Mouse (Mus musculus): ENCODE measurements around the gene Rhebl1. TPM values are rescaled to one million over a fixed set of nuclear protein-coding genes. Genes with fewer than 3 reads are reported as not detected.

The Rhebl1 gene
- polyA plus RNA-seq, 1 experiment from 2014 or later, result 3.4 TPM

GRCm38 (mm10) chr15:98897495-98897894, 3.2 kb upstream of the Rhebl1 start:
- WGBS (ENCODE audit: insufficient replicate concordance), result 5% methylated on average over 10 of the region's 10 CpGs
- Histone ChIP-seq H3K27ac (ENCODE audit: low read length) (no peak overlapping the region), H3K4me1 (ENCODE audit: control insufficient read depth, low read depth, low read length) (peaks cover 27% of the 10 kb centered on the region), H3K9me3 (replicated peaks; ENCODE audit: control insufficient read depth, low read length) (no peaks in the 10 kb centered on the region), H3K27me3 (ENCODE audit: control insufficient read depth, insufficient read depth, low read depth, low read length) (peaks cover 78% of the 10 kb centered on the region), H3K9ac (ENCODE audit: low read depth, low read length) (no peak overlapping the region), H3K36me3 (ENCODE audit: control insufficient read depth, insufficient read depth) (no peaks in the 10 kb centered on the region), H3K4me2 (ENCODE audit: low read depth, low read length) (no peak overlapping the region), H3K4me3 (ENCODE audit: low read depth, low read length) (no peak overlapping the region)
- no peak for ATAC-seq (ENCODE audit: low read depth)

DNA sequence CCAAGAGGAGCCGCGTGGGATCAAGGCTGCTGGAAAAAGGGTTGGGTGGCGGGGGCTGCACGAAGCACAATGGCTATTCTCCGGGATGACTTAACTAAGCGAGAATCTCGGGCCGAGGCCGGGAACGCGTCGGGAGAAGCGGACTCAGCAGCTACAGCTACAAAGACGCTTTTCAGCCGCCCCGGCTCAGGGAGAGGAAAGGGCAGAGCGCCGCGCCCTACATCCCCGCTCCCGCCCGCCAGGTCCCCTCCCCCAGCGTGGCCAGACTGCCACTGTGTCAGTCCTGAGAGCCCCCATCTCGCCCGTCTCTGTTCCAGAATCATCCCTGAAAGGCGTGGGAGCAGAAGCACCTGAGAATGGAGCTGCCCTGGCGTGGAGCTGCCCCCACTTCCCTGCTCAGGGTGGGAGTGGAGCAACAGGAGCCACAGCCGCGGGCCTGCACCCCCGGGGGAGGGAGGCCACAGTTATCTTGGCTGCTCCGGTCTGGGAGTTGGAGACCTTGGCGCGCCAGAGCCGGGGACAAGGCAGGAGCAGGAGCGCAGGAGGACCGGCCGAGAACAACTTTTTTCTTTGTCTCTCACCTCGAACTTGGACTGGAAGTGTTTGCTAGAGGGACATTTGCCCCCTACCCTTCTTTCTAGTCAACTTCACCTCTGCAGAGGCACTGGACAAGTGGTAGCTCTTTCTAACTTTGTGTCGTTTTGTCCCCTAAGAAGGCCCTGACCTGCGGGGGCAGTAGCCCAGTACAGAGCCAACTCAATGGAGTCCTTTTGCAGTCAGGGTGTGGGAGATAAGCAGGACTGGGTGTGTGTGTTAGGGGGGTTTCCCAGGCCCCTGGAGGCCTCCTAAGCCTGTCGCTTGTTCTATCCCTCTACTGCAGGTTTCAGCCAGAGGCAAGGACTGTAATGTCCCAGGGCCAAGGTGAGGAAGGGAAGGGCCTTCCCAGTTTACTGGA, 1.6 kb upstream of the Rhebl1 start:
- Histone ChIP-seq H3K27ac (ENCODE audit: low read length) (no peak overlapping the region), H3K4me2 (ENCODE audit: low read depth, low read length) (peak overlapping the region; percentile 40), H3K9ac (ENCODE audit: low read depth, low read length) (no peak overlapping the region), H3K4me1 (ENCODE audit: control insufficient read depth, low read depth, low read length) (peaks cover 34% of the 10 kb centered on the region), H3K27me3 (ENCODE audit: control insufficient read depth, insufficient read depth, low read depth, low read length) (peaks cover 79% of the 10 kb centered on the region), H3K36me3 (ENCODE audit: control insufficient read depth, insufficient read depth) (no peaks in the 10 kb centered on the region), H3K4me3 (ENCODE audit: low read depth, low read length) (peak overlapping the region; percentile 19; the same call in 1 of the 2 replicates), H3K9me3 (replicated peaks; ENCODE audit: control insufficient read depth, low read length) (no peaks in the 10 kb centered on the region)
- ATAC-seq (ENCODE audit: low read depth), result no peak
- 3% methylated on average over 39 of the region's 41 CpGs for WGBS (ENCODE audit: insufficient replicate concordance)

DNA sequence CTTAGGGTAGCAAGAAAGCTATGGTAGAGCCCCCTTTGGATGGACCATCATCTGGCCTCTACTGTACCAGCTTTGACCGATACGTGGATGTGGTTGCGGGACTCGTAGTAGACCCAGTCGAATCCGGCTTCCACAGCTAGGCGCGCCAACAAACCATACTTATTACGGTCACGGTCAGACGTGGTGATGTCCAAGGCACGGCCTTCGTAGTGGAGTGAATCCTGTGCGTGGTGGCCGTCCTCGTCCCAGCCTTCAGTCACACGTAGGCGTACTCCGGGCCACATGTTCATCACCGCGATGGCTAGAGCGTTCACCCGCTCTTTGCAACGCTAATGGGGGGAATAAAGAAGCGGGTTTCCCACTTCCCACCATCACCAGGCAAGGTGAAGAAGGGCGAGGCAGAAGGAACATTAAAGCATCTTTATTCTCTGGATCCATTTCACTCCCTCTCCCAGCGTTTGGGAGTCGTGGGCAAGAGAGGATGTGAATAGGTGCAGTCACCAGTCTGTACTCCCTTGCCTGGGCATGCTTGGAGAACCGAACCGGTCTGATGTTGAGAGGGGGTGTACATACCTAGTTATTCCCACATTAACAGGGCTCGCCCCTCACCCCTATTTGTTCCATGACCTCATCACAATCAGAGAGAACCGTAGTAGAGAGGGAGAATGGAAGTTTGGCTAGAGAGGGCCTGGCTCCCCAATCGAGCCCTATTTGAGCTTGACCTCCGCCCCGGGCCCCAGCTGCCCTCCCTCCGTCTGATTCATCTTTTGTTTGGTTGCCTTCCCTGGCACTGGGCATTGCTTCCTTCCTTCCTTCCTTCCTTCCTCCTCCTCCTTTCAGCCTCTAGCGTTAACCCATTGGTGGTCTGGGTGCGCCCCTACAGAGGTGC, 650 bp upstream of the Rhebl1 start:
- H3K27me3 ChIP-seq (ENCODE audit: control insufficient read depth, insufficient read depth, low read depth, low read length), result peaks cover 75% of the 10 kb centered on the region
- peak overlapping the region; percentile 59 for H3K4me3 ChIP-seq (ENCODE audit: low read depth, low read length)
- H3K9me3 ChIP-seq (replicated peaks; ENCODE audit: control insufficient read depth, low read length), result no peaks in the 10 kb centered on the region
- H3K9ac ChIP-seq (ENCODE audit: low read depth, low read length), result no peak overlapping the region
- no peaks in the 10 kb centered on the region for H3K36me3 ChIP-seq (ENCODE audit: control insufficient read depth, insufficient read depth)
- H3K4me2 ChIP-seq (ENCODE audit: low read depth, low read length), result peak overlapping the region; percentile 80
- no peak overlapping the region for H3K27ac ChIP-seq (ENCODE audit: low read length)
- 2% methylated on average over 38 of the region's 38 CpGs for WGBS (ENCODE audit: insufficient replicate concordance)
- H3K4me1 ChIP-seq (ENCODE audit: control insufficient read depth, low read depth, low read length), result peaks cover 34% of the 10 kb centered on the region
- no peak for ATAC-seq (ENCODE audit: low read depth)

DNA sequence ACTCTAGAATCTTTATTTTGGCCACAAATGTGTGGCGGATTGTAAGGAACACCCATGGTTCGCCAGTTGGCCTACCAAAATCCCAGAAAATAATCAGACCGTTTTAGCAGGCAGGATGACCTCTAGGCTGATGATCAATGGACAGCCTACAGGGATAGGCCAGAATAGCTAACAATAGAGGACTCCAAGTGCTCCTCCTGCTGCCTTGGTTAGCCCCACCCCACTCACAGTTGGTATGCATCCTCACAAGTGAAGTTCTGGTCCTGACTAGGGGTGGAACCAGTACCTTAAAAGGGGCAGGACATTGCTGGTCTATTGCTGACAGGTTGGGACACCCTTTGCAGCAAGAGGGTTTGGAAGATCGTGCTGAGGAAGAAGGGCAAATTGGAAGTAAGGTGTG, 1.3 kb downstream of the Rhebl1 start:
- peaks cover 34% of the 10 kb centered on the region for H3K4me1 ChIP-seq (ENCODE audit: control insufficient read depth, low read depth, low read length)
- WGBS (ENCODE audit: insufficient replicate concordance), result 59% methylated on average over 4 of the region's 4 CpGs

GRCm38 (mm10) chr15:98891907-98892606, 2.3 kb downstream of the Rhebl1 start:
- Histone ChIP-seq H3K36me3 (ENCODE audit: control insufficient read depth, insufficient read depth) (no peaks in the 10 kb centered on the region), H3K27ac (ENCODE audit: low read length) (no peak overlapping the region), H3K27me3 (ENCODE audit: control insufficient read depth, insufficient read depth, low read depth, low read length) (peaks cover 46% of the 10 kb centered on the region), H3K4me3 (ENCODE audit: low read depth, low read length) (no peak overlapping the region), H3K4me1 (ENCODE audit: control insufficient read depth, low read depth, low read length) (peaks cover 34% of the 10 kb centered on the region), H3K4me2 (ENCODE audit: low read depth, low read length) (no peak overlapping the region), H3K9ac (ENCODE audit: low read depth, low read length) (no peak overlapping the region), H3K9me3 (replicated peaks; ENCODE audit: control insufficient read depth, low read length) (no peaks in the 10 kb centered on the region)
- WGBS (ENCODE audit: insufficient replicate concordance), result 12% methylated on average over 6 of the region's 6 CpGs
- peak; percentile 61 for ATAC-seq (ENCODE audit: low read depth)

More for the DNA sequence above, 1.3 kb downstream of the Rhebl1 start:
- Histone ChIP-seq H3K36me3 (ENCODE audit: control insufficient read depth, insufficient read depth) (no peaks in the 10 kb centered on the region), H3K9ac (ENCODE audit: low read depth, low read length) (no peak overlapping the region), H3K27me3 (ENCODE audit: control insufficient read depth, insufficient read depth, low read depth, low read length) (peaks cover 56% of the 10 kb centered on the region), H3K4me2 (ENCODE audit: low read depth, low read length) (no peak overlapping the region), H3K27ac (ENCODE audit: low read length) (no peak overlapping the region), H3K9me3 (replicated peaks; ENCODE audit: control insufficient read depth, low read length) (no peaks in the 10 kb centered on the region), H3K4me3 (ENCODE audit: low read depth, low read length) (no peak overlapping the region)
- ATAC-seq (ENCODE audit: low read depth), result no peak

- no peaks in the 10 kb centered on the region for H3K36me3 ChIP-seq (ENCODE audit: control insufficient read depth, insufficient read depth)
- no peak overlapping the region for H3K4me3 ChIP-seq (ENCODE audit: low read depth, low read length)
- H3K9me3 ChIP-seq (replicated peaks; ENCODE audit: control insufficient read depth, low read length), result no peaks in the 10 kb centered on the region
- WGBS (ENCODE audit: insufficient replicate concordance), result 23% methylated on average over 19 of the region's 19 CpGs
- H3K27me3 ChIP-seq (ENCODE audit: control insufficient read depth, insufficient read depth, low read depth, low read length), result peaks cover 38% of the 10 kb centered on the region
- peak overlapping the region; percentile 26 for H3K4me2 ChIP-seq (ENCODE audit: low read depth, low read length)
- H3K9ac ChIP-seq (ENCODE audit: low read depth, low read length), result no peak overlapping the region
- ATAC-seq (ENCODE audit: low read depth), result no peak
- no peak overlapping the region for H3K27ac ChIP-seq (ENCODE audit: low read length)
- peaks cover 32% of the 10 kb centered on the region for H3K4me1 ChIP-seq (ENCODE audit: control insufficient read depth, low read depth, low read length)
Observed at GRCm38 (mm10) chr15:98891198-98891742, 3.1 kb downstream of the Rhebl1 start.

DNA sequence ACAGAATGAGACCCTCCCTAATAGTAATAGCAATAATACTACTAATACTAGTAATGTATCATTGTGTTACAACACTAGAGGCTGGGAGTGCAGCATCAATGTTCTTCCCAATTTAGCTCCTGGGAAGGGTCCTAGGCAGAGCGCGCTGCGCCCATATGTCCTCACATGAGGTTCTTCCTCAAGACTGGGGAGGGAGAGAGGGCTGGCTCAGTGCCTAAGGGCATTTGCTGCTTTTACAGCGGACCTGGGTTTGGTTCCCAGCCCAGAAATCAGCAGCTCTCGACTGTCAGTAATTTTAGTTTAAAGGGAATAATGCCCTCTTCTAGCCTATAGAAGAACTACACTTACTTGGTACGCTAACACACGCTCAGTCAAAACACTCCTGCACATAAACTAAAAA, 6.8 kb downstream of the Rhebl1 start:
- H3K4me1 ChIP-seq (ENCODE audit: control insufficient read depth, low read depth, low read length), result peaks cover 7% of the 10 kb centered on the region
- WGBS (ENCODE audit: insufficient replicate concordance), result 78% methylated on average over 7 of the region's 7 CpGs
- ATAC-seq (ENCODE audit: low read depth), result no peak
- peaks cover under 1% of the 10 kb centered on the region for H3K27me3 ChIP-seq (ENCODE audit: control insufficient read depth, insufficient read depth, low read depth, low read length)
- no peaks in the 10 kb centered on the region for H3K36me3 ChIP-seq (ENCODE audit: control insufficient read depth, insufficient read depth)
- H3K4me3 ChIP-seq (ENCODE audit: low read depth, low read length), result no peak overlapping the region
- H3K9me3 ChIP-seq (replicated peaks; ENCODE audit: control insufficient read depth, low read length), result no peaks in the 10 kb centered on the region
- no peak overlapping the region for H3K9ac ChIP-seq (ENCODE audit: low read depth, low read length)
- no peak overlapping the region for H3K4me2 ChIP-seq (ENCODE audit: low read depth, low read length)
- H3K27ac ChIP-seq (ENCODE audit: low read length), result no peak overlapping the region

- 56% methylated on average over 8 of the region's 8 CpGs for WGBS (ENCODE audit: insufficient replicate concordance)
Observed at GRCm38 (mm10) chr15:98886667-98887387, 7.5 kb downstream of the Rhebl1 start.

More at GRCm38 (mm10) chr15:98886667-98887387, 7.5 kb downstream of the Rhebl1 start:
- Histone ChIP-seq H3K27ac (ENCODE audit: low read length) (no peak overlapping the region), H3K36me3 (ENCODE audit: control insufficient read depth, insufficient read depth) (no peaks in the 10 kb centered on the region), H3K4me2 (ENCODE audit: low read depth, low read length) (no peak overlapping the region), H3K9me3 (replicated peaks; ENCODE audit: control insufficient read depth, low read length) (no peaks in the 10 kb centered on the region), H3K4me3 (ENCODE audit: low read depth, low read length) (no peak overlapping the region), H3K27me3 (ENCODE audit: control insufficient read depth, insufficient read depth, low read depth, low read length) (no peaks in the 10 kb centered on the region), H3K4me1 (ENCODE audit: control insufficient read depth, low read depth, low read length) (peaks cover 9% of the 10 kb centered on the region), H3K9ac (ENCODE audit: low read depth, low read length) (no peak overlapping the region)
- ATAC-seq (ENCODE audit: low read depth), result no peak
